Mouse (Mus musculus) liver, embryonic 11.5 days (tissue): ENCODE measurements around the gene Tgfa. TPM values are rescaled to one million over a fixed set of nuclear protein-coding genes. Genes with fewer than 3 reads are reported as not detected.

Experiments used
- ATAC-seq: fragments of 200-750 bp; cut with Nextera tagmentation; replicated peaks from 2 replicates; pipeline ENCODE4 v1.8.0; 2017; ENCODE audit warnings: moderate number of reproducible peaks, mild to moderate bottlenecking, moderate TSS enrichment, moderate library complexity; ENCODE audit not compliant: low FRiP score
- DNase-seq: peaks from one replicate; pipeline ENCODE4 v3.0.0-alpha.2; 2017; ENCODE audit warnings: low spot score
- H3K27ac ChIP-seq: fragments of 300-500 bp; sonication (generic); 2 replicates; pipeline ENCODE4 v1.5.1; 2014; ENCODE audit warnings: mild to moderate bottlenecking, low read depth, low read length, control low read depth
- H3K27me3 ChIP-seq: fragments of 300-500 bp; sonication (generic); replicated peaks from 2 replicates; pipeline ENCODE4 v1.6.1; 2014; ENCODE audit warnings: low read length, mixed read lengths; ENCODE audit not compliant: control insufficient read depth, insufficient read depth
- H3K36me3 ChIP-seq: fragments of 300-500 bp; sonication (generic); 2 replicates; pipeline ENCODE4 v1.6.1; 2014; ENCODE audit warnings: mild to moderate bottlenecking, low read length, moderate library complexity, mixed read lengths; ENCODE audit not compliant: control insufficient read depth, insufficient read depth
- H3K4me1 ChIP-seq: fragments of 300-500 bp; sonication (generic); replicated peaks from 2 replicates; pipeline ENCODE4 v1.6.1; 2014; ENCODE audit warnings: low read length, mixed read lengths; ENCODE audit not compliant: control insufficient read depth, insufficient read depth
- H3K4me2 ChIP-seq: fragments of 300-500 bp; sonication (generic); 2 replicates; pipeline ENCODE4 v1.6.1; 2014; ENCODE audit warnings: mild to moderate bottlenecking, control low read depth, moderate library complexity
- H3K4me3 ChIP-seq: fragments of 300-500 bp; sonication (generic); 2 replicates; pipeline ENCODE4 v1.5.1; 2014; ENCODE audit warnings: low read depth, low read length, control low read depth
- H3K9ac ChIP-seq: fragments of 300-500 bp; sonication (generic); 2 replicates; pipeline ENCODE4 v1.6.1; 2014; ENCODE audit warnings: low read depth, low read length, control low read depth
- H3K9me3 ChIP-seq: fragments of 300-500 bp; sonication (generic); 2 replicates; pipeline ENCODE4 v1.6.1; 2016; ENCODE audit warnings: low read length, inconsistent platforms, mixed read lengths; ENCODE audit not compliant: control insufficient read depth
- WGBS: fragments of 180-500 bp; shearing (Covaris S2); extraction: QIAGEN DNeasy Blood & Tissue Kit; methylation state at CpG from one replicate; pipeline ENCODE4 v1.1.7; 2014; 5-methylcytosine and 5-hydroxymethylcytosine counted together
- polyA plus RNA-seq: library from polyadenylated mRNA; unstranded; fragments of >200 nt; fragmentation: Nextera tagmentation; extraction: Ambion mirVana; gene quantifications from 2 replicates; pipeline ENCODE4 v1.2.1, GENCODE M21; 2014

The Tgfa gene
- polyA plus RNA-seq, 1 experiment from 2014 or later, result 1.2 TPM

DNA sequence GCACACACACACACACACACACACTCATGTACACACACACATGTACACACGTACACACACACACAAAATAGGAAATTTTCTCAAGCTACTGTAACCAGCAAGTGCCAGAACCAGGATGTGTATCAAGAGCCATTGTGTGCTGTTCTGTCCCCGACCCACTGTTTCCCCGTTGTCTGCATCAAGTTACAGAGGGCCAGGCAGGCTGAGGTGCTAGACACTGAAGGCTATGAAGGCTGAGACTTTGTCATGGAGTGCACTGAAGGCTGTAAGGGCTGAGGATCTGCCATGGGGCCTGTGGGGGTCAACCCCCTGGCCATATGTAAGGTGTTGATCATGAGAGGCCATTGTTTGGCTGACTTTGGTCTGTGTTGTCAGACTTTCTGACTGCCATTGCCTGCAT lies 15.6 kb downstream of the Tgfa start:
- Histone ChIP-seq H3K36me3 (no peaks in the 10 kb centered on the region), H3K9ac (no peak overlapping the region), H3K27ac (no peak overlapping the region), H3K9me3 (no peaks in the 10 kb centered on the region), H3K4me1 (no peaks in the 10 kb centered on the region), H3K4me2 (no peak overlapping the region), H3K27me3 (no peaks in the 10 kb centered on the region), H3K4me3 (no peak overlapping the region)
- WGBS, result 68% methylated on average over 3 of the region's 3 CpGs
- DNase-seq (no peak), ATAC-seq (no peak)

DNA sequence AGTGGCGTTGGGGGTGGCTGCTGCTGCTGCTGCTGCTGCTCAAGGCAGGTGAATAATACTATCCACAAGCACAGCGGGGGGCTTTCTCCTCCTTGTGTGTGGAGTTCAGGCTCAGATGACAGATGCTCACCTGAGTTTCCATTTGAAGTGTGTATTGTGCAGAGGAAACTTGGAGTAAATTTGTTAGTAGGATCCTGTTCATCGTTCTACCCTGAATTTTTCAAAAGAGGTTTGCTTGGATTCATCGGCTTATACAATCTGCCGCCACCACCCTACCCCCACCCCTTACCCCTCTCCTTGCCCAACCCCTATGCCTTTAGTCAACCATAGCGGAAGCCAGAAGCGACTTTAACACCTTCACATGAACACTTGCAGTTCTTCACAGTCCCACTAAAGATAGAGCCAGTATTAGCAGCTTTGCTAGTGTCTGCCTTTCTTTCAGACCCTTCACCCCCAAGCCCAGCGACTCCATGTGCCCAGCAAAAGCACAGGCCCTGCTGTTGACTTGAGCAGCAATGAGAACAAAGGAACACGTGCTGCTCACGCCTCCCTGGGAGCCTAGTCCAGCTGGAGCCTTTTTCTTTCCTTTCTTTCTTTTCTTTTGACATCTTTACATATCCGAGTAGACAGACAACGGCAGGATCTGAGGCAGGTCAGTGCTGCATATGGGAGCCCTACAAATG lies 16.2 kb downstream of the Tgfa start:
- no peaks in the 10 kb centered on the region for H3K27me3 ChIP-seq
- no peaks in the 10 kb centered on the region for H3K36me3 ChIP-seq
- no peak overlapping the region for H3K4me3 ChIP-seq
- no peaks in the 10 kb centered on the region for H3K9me3 ChIP-seq
- no peak overlapping the region for H3K4me2 ChIP-seq
- H3K4me1 ChIP-seq, result no peaks in the 10 kb centered on the region
- H3K27ac ChIP-seq, result no peak overlapping the region
- H3K9ac ChIP-seq, result no peak overlapping the region
- ATAC-seq (no peak), DNase-seq (no peak)
- WGBS, result 72% methylated on average over 12 of the region's 12 CpGs

DNA sequence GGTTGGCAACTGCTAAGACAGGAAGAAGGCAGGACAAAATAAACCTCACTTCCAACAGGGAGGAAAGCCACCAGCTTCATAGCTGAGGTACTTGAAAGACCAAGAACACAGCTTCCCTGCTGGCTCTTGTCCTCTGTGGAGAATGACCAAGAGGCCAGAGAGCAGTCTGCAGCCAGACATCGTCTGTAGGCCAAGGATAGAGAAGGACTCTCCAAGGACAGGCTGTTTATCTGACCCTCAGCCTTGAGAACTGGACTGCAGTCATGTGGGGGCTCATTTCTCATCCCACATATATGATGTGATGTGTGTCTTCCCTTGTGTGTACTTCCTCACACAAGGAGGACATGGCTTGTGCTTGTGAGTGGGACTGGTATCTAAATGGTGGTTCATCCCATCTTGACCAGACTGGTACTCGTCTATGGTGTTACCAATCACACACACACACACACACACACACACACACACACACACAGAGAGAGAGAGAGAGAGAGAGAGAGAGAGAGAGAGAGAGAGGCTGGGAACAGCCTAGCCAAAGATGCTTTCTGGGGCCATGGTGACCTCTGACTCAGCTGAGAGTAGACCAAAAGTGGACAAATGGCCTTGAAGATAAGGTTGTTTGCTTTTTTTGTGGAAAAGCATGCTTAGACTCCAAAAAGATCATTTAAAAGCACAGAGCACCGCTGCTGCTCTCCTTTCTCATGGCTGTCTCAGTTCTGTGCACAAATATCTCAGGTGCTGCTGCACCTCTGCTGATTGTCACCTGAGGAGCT lies 18.0 kb downstream of the Tgfa start:
- no peaks in the 10 kb centered on the region for H3K27me3 ChIP-seq
- no peaks in the 10 kb centered on the region for H3K9me3 ChIP-seq
- no peak overlapping the region for H3K27ac ChIP-seq
- 65% methylated on average over 3 of the region's 3 CpGs for WGBS
- H3K36me3 ChIP-seq, result no peaks in the 10 kb centered on the region
- no peak overlapping the region for H3K4me3 ChIP-seq
- no peak overlapping the region for H3K9ac ChIP-seq
- DNase-seq (no peak), ATAC-seq (no peak)
- no peaks in the 10 kb centered on the region for H3K4me1 ChIP-seq
- no peak overlapping the region for H3K4me2 ChIP-seq

DNA sequence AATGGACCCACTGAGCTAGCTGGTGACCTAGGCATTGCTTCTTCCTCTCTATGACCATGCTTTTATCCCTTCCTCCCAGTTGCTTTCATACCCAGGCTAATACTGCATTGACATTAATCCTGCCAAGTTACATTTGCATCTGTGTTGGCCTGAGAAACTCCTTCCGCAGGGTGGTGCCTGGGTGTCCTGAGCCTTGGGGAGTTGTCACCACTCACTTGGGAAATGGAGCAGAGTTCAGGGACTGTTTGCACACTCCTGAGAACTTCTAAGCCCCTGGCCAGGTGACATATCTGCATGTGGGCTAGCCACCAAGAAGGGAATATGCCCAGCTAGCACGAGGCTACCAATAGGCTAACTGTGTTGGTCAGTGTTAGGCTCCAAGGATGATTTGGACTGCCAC lies 23.0 kb downstream of the Tgfa start:
- Histone ChIP-seq H3K4me3 (no peak overlapping the region), H3K9ac (no peak overlapping the region), H3K27me3 (no peaks in the 10 kb centered on the region), H3K9me3 (no peaks in the 10 kb centered on the region), H3K27ac (no peak overlapping the region), H3K36me3 (no peaks in the 10 kb centered on the region), H3K4me2 (no peak overlapping the region), H3K4me1 (no peaks in the 10 kb centered on the region; the same call in 1 of the 2 replicates)
- 87% methylated on average over 2 of the region's 2 CpGs for WGBS
- DNase-seq (no peak), ATAC-seq (no peak)

DNA sequence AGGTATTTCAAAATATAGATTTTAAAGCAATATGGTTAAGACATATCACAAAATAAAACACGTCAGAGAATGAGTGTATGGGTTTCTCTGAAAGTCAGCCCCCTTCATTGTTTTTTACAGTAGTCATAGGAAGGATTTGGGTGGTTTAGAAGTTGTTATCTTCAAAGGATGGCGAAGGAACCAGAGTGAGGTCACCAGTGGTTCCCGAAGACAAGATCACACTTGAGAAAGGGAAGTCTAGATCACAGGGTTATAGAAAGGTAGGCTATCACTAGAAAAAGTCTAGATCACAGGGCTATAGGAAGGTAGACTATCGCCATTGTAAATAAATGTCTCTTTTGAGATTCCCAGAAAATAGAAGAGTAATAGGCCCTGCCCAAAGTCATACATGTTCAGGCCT lies 23.7 kb downstream of the Tgfa start:
- DNase-seq (no peak), ATAC-seq (no peak)
- H3K27ac ChIP-seq, result no peak overlapping the region
- 68% methylated on average over 4 of the region's 4 CpGs for WGBS
- no peak overlapping the region for H3K4me3 ChIP-seq
- no peaks in the 10 kb centered on the region for H3K9me3 ChIP-seq
- H3K36me3 ChIP-seq, result no peaks in the 10 kb centered on the region
- H3K27me3 ChIP-seq, result no peaks in the 10 kb centered on the region
- no peak overlapping the region for H3K4me2 ChIP-seq
- H3K4me1 ChIP-seq, result no peaks in the 10 kb centered on the region; the same call in 1 of the 2 replicates
- no peak overlapping the region for H3K9ac ChIP-seq

DNA sequence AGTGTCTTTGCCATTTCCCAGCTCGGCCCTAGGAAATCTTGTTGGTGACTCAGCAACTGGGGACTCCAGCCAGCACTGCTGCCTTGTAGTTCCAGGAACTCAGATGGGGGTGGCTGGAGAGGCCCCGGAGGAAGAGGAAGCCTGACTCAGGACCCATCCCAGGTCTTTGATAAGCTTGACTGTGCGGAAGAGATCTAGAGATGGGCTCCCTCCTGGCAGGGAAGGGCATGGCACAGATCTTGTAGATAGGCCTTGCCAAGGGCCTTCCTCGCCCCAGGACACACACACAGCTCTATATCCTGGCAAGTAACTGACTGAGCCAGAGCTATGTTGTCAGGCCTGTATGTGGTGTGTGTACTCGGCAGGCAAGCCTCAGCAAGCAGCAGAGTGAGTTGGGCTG lies 24.5 kb downstream of the Tgfa start:
- no peaks in the 10 kb centered on the region for H3K9me3 ChIP-seq
- H3K4me1 ChIP-seq, result no peaks in the 10 kb centered on the region; the same call in 1 of the 2 replicates
- ATAC-seq (no peak), DNase-seq (no peak)
- H3K36me3 ChIP-seq, result no peaks in the 10 kb centered on the region
- no peaks in the 10 kb centered on the region for H3K27me3 ChIP-seq
- no peak overlapping the region for H3K9ac ChIP-seq
- 43% methylated on average over 5 of the region's 5 CpGs for WGBS
- no peak overlapping the region for H3K27ac ChIP-seq
- H3K4me3 ChIP-seq, result no peak overlapping the region
- H3K4me2 ChIP-seq, result no peak overlapping the region

DNA sequence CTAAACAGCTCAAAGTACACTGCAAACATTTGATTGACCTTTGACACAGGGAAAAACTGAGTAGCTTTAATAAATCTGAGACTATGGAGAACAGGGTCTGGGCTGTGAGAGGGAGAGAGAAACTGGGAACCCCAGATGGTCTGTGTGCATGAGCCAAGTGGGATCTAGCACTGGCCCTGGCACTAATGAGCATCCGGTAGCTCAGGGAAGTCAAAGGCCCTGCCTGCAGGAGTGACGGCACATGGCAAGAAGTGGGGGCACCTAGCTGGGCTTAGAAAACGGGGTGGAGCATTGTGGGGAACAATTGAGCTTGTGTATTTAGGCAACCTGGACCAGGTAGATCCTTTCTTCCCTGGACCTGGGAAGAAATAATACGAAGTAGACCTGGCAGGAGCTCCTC lies 25.1 kb downstream of the Tgfa start:
- DNase-seq (no peak), ATAC-seq (no peak)
- H3K27ac ChIP-seq, result no peak overlapping the region
- no peak overlapping the region for H3K9ac ChIP-seq
- no peaks in the 10 kb centered on the region; the same call in 1 of the 2 replicates for H3K4me1 ChIP-seq
- 85% methylated on average over 4 of the region's 4 CpGs for WGBS
- H3K4me2 ChIP-seq, result no peak overlapping the region
- no peak overlapping the region for H3K4me3 ChIP-seq
- H3K9me3 ChIP-seq, result no peaks in the 10 kb centered on the region
- no peaks in the 10 kb centered on the region for H3K36me3 ChIP-seq
- no peaks in the 10 kb centered on the region for H3K27me3 ChIP-seq

GRCm38 (mm10) chr6:86222381-86222780 lies 27.4 kb downstream of the Tgfa start:
- 43% methylated on average over 7 of the region's 7 CpGs for WGBS
- H3K4me2 ChIP-seq, result no peak overlapping the region
- no peak overlapping the region for H3K4me3 ChIP-seq
- no peak for ATAC-seq
- no peaks in the 10 kb centered on the region for H3K36me3 ChIP-seq
- H3K9ac ChIP-seq, result no peak overlapping the region
- no peaks in the 10 kb centered on the region; the same call in 1 of the 2 replicates for H3K4me1 ChIP-seq
- DNase-seq, result no peak
- H3K27ac ChIP-seq, result no peak overlapping the region
- no peaks in the 10 kb centered on the region for H3K27me3 ChIP-seq
- H3K9me3 ChIP-seq, result no peaks in the 10 kb centered on the region

- H3K4me2 ChIP-seq, result no peak overlapping the region
- no peaks in the 10 kb centered on the region for H3K4me1 ChIP-seq
- no peaks in the 10 kb centered on the region for H3K36me3 ChIP-seq
- no peaks in the 10 kb centered on the region for H3K27me3 ChIP-seq
- no peaks in the 10 kb centered on the region for H3K9me3 ChIP-seq
- no peak overlapping the region for H3K9ac ChIP-seq
- DNase-seq, result no peak
- H3K4me3 ChIP-seq, result no peak overlapping the region
- H3K27ac ChIP-seq, result no peak overlapping the region
- no peak for ATAC-seq
Measured at GRCm38 (mm10) chr6:86225604-86226003, 30.6 kb downstream of the Tgfa start.
